Mouse (Mus musculus): Measurements from ENCODE around the gene Gfi1.

GRCm38 (mm10) chr5:107720511-107720910 is 5.3 kb downstream of the Gfi1 start:
- no peak for TF ChIP-seq TAL1 (conservative IDR thresholded peaks at IDR 0.05; ENCODE audit: low read depth, low read length)
- TF ChIP-seq GATA1 (IDR thresholded peaks at IDR 0.05; ENCODE audit: borderline replicate concordance, low read length), result no peak
- TF ChIP-seq CTCF (IDR thresholded peaks at IDR 0.05; ENCODE audit: low read depth, low read length), result no peak
- no peak for TF ChIP-seq GATA2 (IDR thresholded peaks at IDR 0.05; ENCODE audit: borderline replicate concordance, low read depth, low read length)
- TF ChIP-seq POLR2AphosphoS5 (IDR thresholded peaks at IDR 0.05; ENCODE audit: insufficient replicate concordance, low read depth, low read length), result no peak
